Mouse (Mus musculus) liver, postnatal 0 days (tissue): Measurements from ENCODE around the gene Chrm3. TPM values are rescaled to one million over a fixed set of nuclear protein-coding genes. Genes with fewer than 3 reads are reported as not detected.
"Not testable (repeated sequence)": the region's sequence is repeated elsewhere in the genome, so short reads cannot be mapped to it uniquely, and the experiment has no call there.

Experiments used
- ATAC-seq: fragments of 200-750 bp; cut with Nextera tagmentation; 2 replicates; pipeline ENCODE4 v1.8.0; 2017; ENCODE audit warnings: mild to moderate bottlenecking, moderate library complexity
- DNase-seq: peaks from one replicate; pipeline ENCODE4 v3.0.0-alpha.2; 2016
- H3K27ac ChIP-seq: fragments of 300-500 bp; sonication (generic); 2 replicates; pipeline ENCODE4 v1.5.1; 2014; ENCODE audit warnings: antibody characterized with exemption, moderate library complexity, mild to moderate bottlenecking, low read depth
- H3K27me3 ChIP-seq: fragments of 300-500 bp; sonication (generic); 2 replicates; pipeline ENCODE4 v1.6.1; 2014; ENCODE audit warnings: low read length, control low read depth, mixed read lengths; ENCODE audit not compliant: insufficient read depth
- H3K36me3 ChIP-seq: fragments of 300-500 bp; sonication (generic); replicated peaks from 2 replicates; pipeline ENCODE4 v1.6.1; 2014; ENCODE audit warnings: mild to moderate bottlenecking, control low read depth, low read length, moderate library complexity, mixed read lengths; ENCODE audit not compliant: insufficient read depth
- H3K4me1 ChIP-seq: fragments of 300-500 bp; sonication (generic); 2 replicates; pipeline ENCODE4 v1.6.1; 2014; ENCODE audit warnings: antibody characterized with exemption, mild to moderate bottlenecking, control low read depth; ENCODE audit not compliant: insufficient read depth
- H3K4me2 ChIP-seq: fragments of 300-500 bp; sonication (generic); 2 replicates; pipeline ENCODE4 v1.6.1; 2014; ENCODE audit warnings: low read depth, mild to moderate bottlenecking, low read length, moderate library complexity, mixed read lengths
- H3K4me3 ChIP-seq: fragments of 300-500 bp; sonication (generic); 2 replicates; pipeline ENCODE4 v1.5.1; 2014; ENCODE audit warnings: low read depth, low read length
- H3K9ac ChIP-seq: fragments of 300-500 bp; sonication (generic); replicated peaks from 2 replicates; pipeline ENCODE4 v1.6.1; 2014; ENCODE audit warnings: mild to moderate bottlenecking, moderate library complexity
- H3K9me3 ChIP-seq: fragments of 300-500 bp; sonication (generic); 2 replicates; pipeline ENCODE4 v1.6.1; 2016; ENCODE audit warnings: mild to moderate bottlenecking, control low read depth, low read length, mixed read lengths
- CTCF ChIP-seq: sonication (generic); IDR thresholded peaks from 2 replicates; pipeline ENCODE4 v1.5.1; 2016; ENCODE audit warnings: antibody characterized with exemption, low read depth
- EP300 ChIP-seq: IDR thresholded peaks from 2 replicates; pipeline ENCODE4 v1.6.1; 2016; ENCODE audit warnings: antibody characterized with exemption, low read depth, mild to moderate bottlenecking
- WGBS: fragments of 180-500 bp; shearing (Covaris S2); extraction: QIAGEN DNeasy Blood & Tissue Kit; methylation state at CpG from one replicate; pipeline ENCODE4 v1.1.7; 2014; ENCODE audit not compliant: insufficient replicate concordance; 5-methylcytosine and 5-hydroxymethylcytosine counted together
- polyA plus RNA-seq: library from polyadenylated mRNA; unstranded; fragments of >200 nt; fragmentation: Nextera tagmentation; extraction: Ambion mirVana; gene quantifications from 2 replicates; pipeline ENCODE4 v1.2.1, GENCODE M21; 2015

The Chrm3 gene
- polyA plus RNA-seq, 1 experiment from 2014 or later: not detected

GRCm38 (mm10) chr13:9880401-9880800 is 480.2 kb downstream of the Chrm3 start:
- Histone ChIP-seq H3K4me1 (no peaks in the 10 kb centered on the region), H3K36me3 (no peaks in the 10 kb centered on the region), H3K4me3 (no peak overlapping the region), H3K9me3 (no peaks in the 10 kb centered on the region), H3K27ac (no peak overlapping the region), H3K27me3 (no peaks in the 10 kb centered on the region), H3K4me2 (no peak overlapping the region), H3K9ac (no peak overlapping the region)
- TF ChIP-seq EP300 (no peak), CTCF (no peak)
- DNase-seq (no peak), ATAC-seq (no peak)
- 70% methylated on average over 4 of the region's 4 CpGs for WGBS

- Histone ChIP-seq H3K9me3 (no peaks in the 10 kb centered on the region), H3K4me1 (no peaks in the 10 kb centered on the region), H3K27ac (peak overlapping the region; percentile 44; the same call in 1 of the 2 replicates), H3K27me3 (no peaks in the 10 kb centered on the region), H3K4me3 (no peak overlapping the region), H3K36me3 (no peaks in the 10 kb centered on the region), H3K9ac (no peak overlapping the region), H3K4me2 (no peak overlapping the region)
- TF ChIP-seq CTCF: no peak
- no peak for TF ChIP-seq EP300
- 66% methylated on average over 7 of the region's 7 CpGs for WGBS
- peak; percentile 23 for DNase-seq
- ATAC-seq: peak; percentile 80
Observed at GRCm38 (mm10) chr13:9878596-9879010, 482.0 kb downstream of the Chrm3 start.

- Histone ChIP-seq H3K27ac (peak overlapping the region; percentile 35), H3K4me2 (no peak overlapping the region), H3K27me3 (no peaks in the 10 kb centered on the region), H3K9ac (no peak overlapping the region), H3K4me1 (no peaks in the 10 kb centered on the region), H3K36me3 (no peaks in the 10 kb centered on the region), H3K9me3 (no peaks in the 10 kb centered on the region), H3K4me3 (no peak overlapping the region)
- ATAC-seq: peak; percentile 77
- DNase-seq: no peak
- WGBS: 58% methylated on average over 3 of the region's 3 CpGs
- TF ChIP-seq CTCF (no peak), EP300 (no peak)
Observed at GRCm38 (mm10) chr13:9873377-9873776, 487.3 kb downstream of the Chrm3 start.

- Histone ChIP-seq H3K4me3 (no peak overlapping the region), H3K4me1 (no peaks in the 10 kb centered on the region), H3K4me2 (no peak overlapping the region), H3K27ac (no peak overlapping the region), H3K9ac (no peak overlapping the region), H3K27me3 (no peaks in the 10 kb centered on the region), H3K9me3 (no peaks in the 10 kb centered on the region), H3K36me3 (no peaks in the 10 kb centered on the region)
- DNase-seq (no peak), ATAC-seq (no peak)
- no peak for TF ChIP-seq EP300
- no peak for TF ChIP-seq CTCF
- 68% methylated on average over 2 of the region's 2 CpGs for WGBS
Observed at GRCm38 (mm10) chr13:9866161-9866560, 494.5 kb downstream of the Chrm3 start.

GRCm38 (mm10) chr13:9847515-9847914 is 513.1 kb downstream of the Chrm3 start:
- no peak for TF ChIP-seq EP300
- WGBS: 64% methylated on average over 3 of the region's 3 CpGs

GRCm38 (mm10) chr13:9846543-9847434 is 513.9 kb downstream of the Chrm3 start:
- peak; percentile 66 for ATAC-seq
- no peak overlapping the region for H3K9ac ChIP-seq
- H3K27ac ChIP-seq: no peak overlapping the region
- no peak overlapping the region for H3K4me2 ChIP-seq
- WGBS: 34% methylated on average over 14 of the region's 14 CpGs
- no peaks in the 10 kb centered on the region for H3K36me3 ChIP-seq
- H3K4me1 ChIP-seq: no peaks in the 10 kb centered on the region
- peak; percentile 99 for TF ChIP-seq CTCF
- TF ChIP-seq EP300: no peak
- DNase-seq: peak; percentile 55
- no peak overlapping the region for H3K4me3 ChIP-seq
- no peaks in the 10 kb centered on the region for H3K27me3 ChIP-seq
- no peaks in the 10 kb centered on the region for H3K9me3 ChIP-seq

More at GRCm38 (mm10) chr13:9847515-9847914, 513.1 kb downstream of the Chrm3 start:
- Histone ChIP-seq H3K9me3 (no peaks in the 10 kb centered on the region), H3K4me1 (no peaks in the 10 kb centered on the region), H3K27ac (no peak overlapping the region), H3K4me2 (no peak overlapping the region), H3K36me3 (no peaks in the 10 kb centered on the region), H3K27me3 (no peaks in the 10 kb centered on the region), H3K9ac (no peak overlapping the region), H3K4me3 (no peak overlapping the region)
- DNase-seq: no peak
- ATAC-seq: no peak

- H3K4me2 ChIP-seq, H3K9ac ChIP-seq, H3K36me3 ChIP-seq, H3K4me3 ChIP-seq, H3K9me3 ChIP-seq, H3K27ac ChIP-seq, H3K27me3 ChIP-seq, H3K4me1 ChIP-seq: not testable (repeated sequence)
- DNase-seq (peak; percentile 42), ATAC-seq (peak; percentile 100)
- WGBS: 71% methylated on average over 33 of the region's 33 CpGs
Observed at GRCm38 (mm10) chr13:9834146-9834679, 526.4 kb downstream of the Chrm3 start.
